Mouse (Mus musculus) kidney, postnatal 10 days (tissue): ENCODE data around the gene Cdk16.
A peak's percentile ranks its signal among the peaks of the same experiment; 100 is the strongest.

Experiments
- DNase-seq: peaks from one replicate; pipeline ENCODE4 v3.0.0; 2021; ENCODE audit warnings: mixed read lengths

Cdk16 gene

GRCm38 (mm10) chrX:20687519-20688067 is at the start of gene Cdk16:
Gene Cdk16, plus strand, starts transcription at chrX:20687954.
- DNase-seq, result peak; percentile 91

- DNase-seq, result peak; percentile 42
Measured at GRCm38 (mm10) chrX:20638141-20638540, 49.6 kb upstream of the Cdk16 start.

DNA sequence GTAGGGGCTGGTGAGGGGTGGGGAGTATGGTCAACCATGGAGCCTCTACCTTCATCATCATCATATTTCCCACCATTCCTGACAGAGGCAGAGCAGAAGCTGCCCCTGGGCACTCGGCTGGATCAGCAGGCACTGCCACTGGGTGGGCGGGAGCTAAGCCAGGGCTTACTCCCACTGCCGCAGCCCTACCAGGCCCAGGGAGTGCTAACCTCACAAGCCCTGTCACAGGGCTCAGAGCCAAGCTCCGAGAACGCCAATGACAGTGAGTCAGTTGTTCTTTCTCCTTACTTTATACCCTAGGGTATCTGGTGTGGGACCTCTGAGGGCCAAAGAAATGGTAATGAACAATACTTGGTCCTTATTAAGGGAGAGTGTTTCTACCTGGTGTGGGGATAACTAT is 43.0 kb upstream of the Cdk16 start:
- DNase-seq, result peak; percentile 17

- DNase-seq, result no peak
Measured at GRCm38 (mm10) chrX:20657593-20657992, 30.2 kb upstream of the Cdk16 start.

DNA sequence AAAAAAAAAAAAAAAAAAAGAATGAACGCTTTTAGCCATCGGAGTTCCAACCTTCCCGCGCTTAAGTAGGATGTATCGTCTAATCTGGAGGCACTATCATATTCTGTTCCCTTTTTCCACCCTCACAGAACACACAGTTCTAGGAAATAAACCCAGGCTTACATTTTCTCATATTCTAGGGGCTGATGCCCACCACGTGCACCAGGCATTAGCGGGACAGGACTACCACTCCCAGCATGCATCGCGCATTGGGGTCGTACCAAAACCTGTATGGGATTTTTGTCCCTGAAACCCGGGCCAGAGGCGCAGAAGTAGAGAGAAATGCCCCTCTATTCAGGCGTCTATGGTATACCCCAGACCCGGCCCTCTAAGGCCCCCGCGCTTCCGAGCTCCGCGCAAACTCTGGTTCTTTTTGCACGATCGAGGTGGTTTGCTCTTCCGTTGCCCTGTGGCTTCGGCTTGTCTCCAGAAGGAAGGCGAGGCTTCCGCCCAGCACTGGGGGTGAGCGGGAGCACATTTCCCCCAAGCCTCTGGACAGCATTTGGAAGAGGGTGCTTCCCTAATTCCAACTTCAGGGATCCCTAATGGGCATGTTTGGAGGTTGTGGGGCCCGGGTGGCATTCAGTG is 29.6 kb upstream of the Cdk16 start, which contains the start of gene Uba1:
Gene Uba1, plus strand, starts transcription at position 301 of the 627 bp plus-strand sequence.
- peak; percentile 82 for DNase-seq

DNA sequence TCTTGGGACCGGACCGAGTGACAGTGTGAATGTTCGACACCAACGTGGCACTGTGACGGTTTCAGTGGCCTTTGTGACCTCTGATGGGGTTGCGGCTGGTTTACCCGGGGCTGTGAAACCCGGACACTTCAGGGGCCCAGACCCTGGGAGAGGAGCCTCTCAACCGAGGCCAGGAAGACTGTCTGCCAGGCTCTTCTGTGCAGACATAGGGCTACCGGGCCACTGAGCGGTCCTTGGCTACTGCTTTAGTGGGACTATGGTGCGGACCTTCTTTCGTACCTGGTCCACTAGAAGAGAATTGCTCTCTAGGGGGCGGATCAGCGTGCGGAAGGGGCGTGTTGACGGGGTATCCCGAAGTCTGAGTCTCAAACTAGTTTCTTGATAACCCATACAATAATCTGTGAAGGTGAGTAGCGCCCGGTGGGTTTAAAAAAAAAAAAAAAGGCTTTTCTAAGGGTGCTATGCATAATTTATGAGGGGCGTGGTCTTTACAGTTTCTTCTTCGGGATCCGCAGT is 28.8 kb upstream of the Cdk16 start:
- DNase-seq, result peak; percentile 24

- DNase-seq, result no peak
Measured at GRCm38 (mm10) chrX:20662317-20662715, 25.4 kb upstream of the Cdk16 start.

DNA sequence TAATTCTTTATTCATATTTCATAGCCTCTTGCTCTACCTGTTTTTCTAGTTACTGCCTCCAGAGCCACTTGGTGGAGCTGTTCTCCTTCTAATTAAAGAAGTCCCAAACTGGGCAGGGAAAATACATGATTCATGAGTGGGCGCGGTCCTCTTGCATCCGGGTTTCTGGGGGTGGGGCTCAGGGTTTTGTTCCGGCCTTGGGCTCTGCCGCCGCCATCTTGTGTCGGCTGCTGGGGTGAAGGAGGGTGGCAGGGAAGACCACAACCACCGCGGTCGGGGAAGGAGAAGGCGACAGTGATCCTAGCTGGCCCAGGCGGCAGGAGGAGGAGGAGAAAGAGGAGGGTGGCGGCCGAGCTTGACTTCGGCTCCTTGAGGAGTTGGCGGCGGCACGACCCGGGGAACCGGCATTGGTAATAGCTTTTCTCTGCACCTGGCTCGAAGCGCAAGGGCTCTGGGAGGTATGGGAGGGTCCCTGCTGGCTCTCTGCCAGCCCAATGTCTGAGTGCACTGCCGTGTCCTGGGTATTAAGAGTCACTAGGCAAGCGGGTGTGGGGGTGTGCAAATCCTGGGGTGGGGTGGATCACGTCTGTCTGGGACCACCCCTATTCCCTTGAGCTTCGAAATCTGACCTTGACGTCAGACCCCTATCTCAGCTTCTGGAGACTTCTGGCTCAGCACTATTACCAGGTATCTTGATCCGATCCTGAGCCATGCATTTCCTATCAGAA is 24.9 kb upstream of the Cdk16 start:
- peak; percentile 89 for DNase-seq

DNA sequence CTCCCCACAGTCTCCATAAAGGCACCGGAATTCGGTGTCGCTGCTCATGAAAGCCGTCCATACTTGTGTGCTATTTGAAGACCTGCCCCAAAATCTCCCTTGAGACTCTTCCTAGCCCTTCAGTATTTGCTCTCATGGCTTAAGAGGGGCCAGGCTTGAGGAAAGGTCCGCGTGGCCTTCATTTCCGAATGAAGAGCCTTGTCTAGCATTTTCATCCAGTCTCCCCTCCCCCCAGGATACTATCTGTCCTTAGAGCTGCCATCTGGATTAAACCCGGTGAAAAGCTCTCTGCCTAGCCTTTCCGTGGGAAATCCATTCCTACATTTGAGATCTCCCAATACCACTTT is 24.3 kb upstream of the Cdk16 start:
- DNase-seq, result peak; percentile 19

DNA sequence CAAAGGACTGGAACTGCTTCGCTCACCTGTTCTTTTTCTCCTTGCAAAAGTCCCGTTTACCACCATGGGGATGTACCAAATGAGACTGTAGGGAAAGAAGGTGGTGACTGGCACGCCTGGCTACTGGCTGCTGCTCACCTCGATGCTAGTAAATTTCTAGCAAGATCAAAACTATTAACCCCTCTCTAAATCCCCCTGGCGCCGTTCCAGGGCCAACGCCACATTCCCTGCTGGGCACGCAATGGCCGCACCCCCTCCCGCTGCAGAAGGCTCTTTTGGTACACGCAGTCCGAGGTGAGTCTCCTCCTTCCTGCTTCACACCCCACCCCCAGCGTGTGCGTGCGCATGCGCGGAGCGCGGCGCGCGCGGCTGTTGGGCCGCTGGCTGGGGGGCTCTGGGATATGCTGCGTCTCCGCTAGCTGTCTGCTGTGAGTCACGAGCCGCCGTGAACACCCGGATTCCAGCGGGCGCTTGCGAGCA is 354 bp downstream of the Cdk16 start:
- DNase-seq, result peak; percentile 88

DNA sequence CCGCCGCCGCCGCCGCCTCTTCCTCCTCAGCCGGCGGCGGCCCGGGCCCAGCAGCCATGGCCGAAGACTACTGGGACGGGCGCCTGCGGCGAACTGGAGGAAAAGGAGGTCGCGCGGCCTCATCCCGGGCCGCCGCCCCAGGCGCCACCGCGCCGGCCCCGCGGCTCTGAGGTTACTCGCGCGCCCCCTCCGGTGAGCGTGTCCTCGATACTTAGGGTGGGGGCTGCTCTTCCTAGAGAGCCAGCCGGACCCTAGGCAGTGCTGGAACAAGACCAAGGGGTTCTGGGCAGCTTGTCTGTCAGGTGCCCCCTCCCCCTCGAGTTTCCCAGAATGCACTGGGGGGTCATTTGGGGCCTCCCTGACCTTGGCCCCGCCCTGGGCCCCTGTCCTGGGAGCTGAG is 861 bp downstream of the Cdk16 start:
- DNase-seq, result peak; percentile 77

DNA sequence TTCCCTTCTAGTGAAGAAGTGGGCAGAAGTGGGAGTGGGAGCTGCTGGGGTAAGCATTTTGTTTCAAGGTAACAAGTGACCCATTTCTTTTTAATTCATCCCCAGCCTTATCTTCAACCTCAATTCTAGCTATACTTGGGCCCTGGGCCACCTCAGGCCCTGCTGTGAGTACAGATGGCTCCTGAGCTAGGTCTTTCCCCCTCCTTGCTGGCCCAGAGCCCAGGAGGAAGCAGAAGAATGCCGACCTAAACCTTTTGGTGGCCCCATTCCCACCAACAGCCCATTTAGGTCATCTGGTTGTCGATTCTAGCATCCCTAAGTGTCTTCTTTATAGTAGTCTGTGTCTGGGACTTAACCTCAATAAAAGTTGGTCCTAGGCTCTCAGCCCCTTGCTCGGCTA is 3.8 kb downstream of the Cdk16 start:
- DNase-seq, result no peak

GRCm38 (mm10) chrX:20692616-20693015 is 4.9 kb downstream of the Cdk16 start:
- no peak for DNase-seq

DNA sequence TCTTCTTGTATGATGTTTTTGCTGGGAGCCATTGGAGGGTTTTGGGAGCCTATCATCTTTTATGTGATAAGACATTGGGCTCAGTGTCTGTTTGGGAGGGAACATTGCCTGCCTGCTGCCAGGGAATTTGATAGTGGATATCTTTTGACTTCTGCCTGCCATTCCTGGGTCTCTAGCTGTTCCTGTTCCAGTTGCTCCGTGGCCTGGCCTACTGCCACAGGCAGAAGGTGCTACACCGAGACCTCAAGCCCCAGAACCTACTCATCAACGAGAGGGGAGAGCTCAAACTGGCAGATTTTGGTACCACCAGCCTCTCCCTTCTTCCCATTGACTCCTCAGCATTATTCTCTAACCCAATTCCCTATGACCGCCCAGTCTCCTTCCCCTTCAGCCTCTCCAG is 8.1 kb downstream of the Cdk16 start:
- DNase-seq, result no peak

DNA sequence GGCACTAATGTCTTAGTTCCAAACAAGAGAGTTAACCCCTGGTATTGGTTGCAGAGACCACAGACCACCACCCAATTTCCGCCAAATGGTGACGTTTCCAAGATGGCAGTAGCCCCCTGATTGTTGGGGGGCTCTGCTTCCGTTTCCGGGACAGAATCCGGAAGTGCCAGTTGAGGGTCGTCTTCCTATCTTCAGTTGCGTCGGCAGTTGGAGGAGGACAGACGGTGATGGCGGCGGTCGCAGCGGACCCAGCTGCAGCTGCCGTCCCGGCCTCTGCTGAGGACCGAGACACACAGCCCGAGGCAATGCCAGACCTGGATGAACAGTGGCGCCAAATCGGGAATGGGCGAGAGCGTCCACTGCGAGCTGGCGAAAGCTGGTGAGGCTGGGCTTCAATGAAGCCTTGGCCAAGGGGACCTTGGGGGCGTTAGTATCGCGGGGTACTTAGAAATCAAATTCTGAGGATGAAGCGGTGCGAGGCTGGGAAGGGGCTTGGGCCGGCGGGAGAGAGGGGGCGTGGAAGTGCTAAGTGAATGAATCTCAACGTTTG is 16.1 kb downstream of the Cdk16 start, which contains the start of gene Usp11:
Gene Usp11, plus strand, starts transcription at position 166 of the 550 bp plus-strand sequence.
- DNase-seq, result peak; percentile 59

DNA sequence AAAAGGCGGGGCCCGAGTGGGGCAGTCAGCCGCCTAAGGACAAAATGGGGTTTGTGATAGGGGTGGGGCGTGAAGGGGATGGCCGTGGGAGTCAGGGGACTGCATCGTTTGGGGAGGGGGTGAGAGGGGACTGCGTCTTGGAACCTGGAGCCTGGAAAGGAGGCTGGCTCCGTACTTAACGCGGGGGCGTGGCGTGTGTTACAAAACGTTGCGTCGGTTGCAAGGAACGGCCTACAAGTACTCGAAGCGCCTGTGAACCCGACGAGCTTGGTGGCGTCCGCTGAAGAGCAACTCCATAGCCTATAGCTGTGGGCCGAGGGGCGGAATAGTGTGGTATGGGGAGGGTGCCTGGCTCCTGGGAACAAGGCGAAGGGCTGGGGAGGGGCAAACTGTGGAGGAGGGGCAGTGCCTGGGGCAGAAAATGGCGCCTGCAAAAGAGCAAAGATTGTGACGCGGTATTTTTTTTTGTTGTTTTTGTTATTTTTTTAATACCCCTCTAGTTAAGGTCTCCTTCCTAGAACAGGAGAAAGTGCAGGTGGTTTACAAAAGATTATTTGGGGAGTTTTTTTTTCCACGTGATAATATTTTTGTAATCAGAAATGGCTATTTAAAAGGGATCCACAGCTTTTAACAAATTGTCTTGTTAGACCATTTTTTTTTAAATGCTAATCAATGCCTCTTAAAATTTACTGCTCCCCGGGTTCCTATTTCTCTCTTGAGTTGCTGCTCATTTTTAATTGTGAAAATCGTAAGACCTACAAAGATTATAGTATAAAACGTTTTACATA is 16.7 kb downstream of the Cdk16 start:
- DNase-seq, result peak; percentile 85

DNA sequence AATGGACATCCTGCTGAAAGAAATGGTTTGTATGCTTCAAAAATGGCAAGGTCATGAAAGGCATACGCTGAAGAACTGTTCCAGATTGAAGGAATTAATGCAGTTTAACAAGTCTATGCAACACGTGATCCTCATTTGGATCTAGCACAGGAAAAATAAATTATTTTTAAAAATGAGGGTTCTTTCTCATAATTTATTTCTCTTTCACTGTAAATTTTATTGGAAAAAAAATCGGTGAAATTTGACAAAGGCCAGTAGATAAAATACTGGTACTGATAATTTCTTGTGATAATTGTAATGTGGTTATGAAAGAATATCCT is 17.3 kb downstream of the Cdk16 start:
- DNase-seq, result no peak

- no peak for DNase-seq
Measured at GRCm38 (mm10) chrX:20728681-20729080, 40.9 kb downstream of the Cdk16 start.

GRCm38 (mm10) chrX:20730048-20730447 is 42.3 kb downstream of the Cdk16 start:
- peak; percentile 6 for DNase-seq

DNA sequence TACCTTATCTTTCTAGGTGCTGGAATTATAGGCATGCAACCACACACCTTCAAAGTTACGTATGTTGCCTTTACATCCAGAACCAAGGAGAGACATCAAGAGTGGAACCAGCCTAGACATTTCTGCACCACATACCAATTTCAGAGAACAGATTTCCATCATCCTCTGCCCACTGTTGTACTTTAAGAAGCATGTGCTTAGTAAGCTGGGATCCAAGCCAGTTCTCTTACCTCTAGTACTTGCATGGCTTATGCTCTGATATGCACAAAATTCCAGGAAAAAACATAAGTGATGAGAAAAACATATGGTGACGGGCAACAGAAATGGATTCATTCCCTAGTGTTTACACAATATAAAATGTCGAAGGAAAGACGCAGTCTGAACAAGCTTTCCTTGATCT is 48.7 kb downstream of the Cdk16 start:
- DNase-seq, result no peak

GRCm38 (mm10) chrX:20748829-20749228 is 61.1 kb downstream of the Cdk16 start:
- no peak for DNase-seq
